Mouse (Mus musculus): ENCODE data around the gene Olfr1241. TPM values are rescaled to one million over a fixed set of nuclear protein-coding genes. Genes with fewer than 3 reads are reported as not detected.

Gene Olfr1241
- not detected in 2 replicates for polyA plus RNA-seq (2012; ENCODE audit: insufficient read depth, insufficient read length, missing spikeins)

DNA sequence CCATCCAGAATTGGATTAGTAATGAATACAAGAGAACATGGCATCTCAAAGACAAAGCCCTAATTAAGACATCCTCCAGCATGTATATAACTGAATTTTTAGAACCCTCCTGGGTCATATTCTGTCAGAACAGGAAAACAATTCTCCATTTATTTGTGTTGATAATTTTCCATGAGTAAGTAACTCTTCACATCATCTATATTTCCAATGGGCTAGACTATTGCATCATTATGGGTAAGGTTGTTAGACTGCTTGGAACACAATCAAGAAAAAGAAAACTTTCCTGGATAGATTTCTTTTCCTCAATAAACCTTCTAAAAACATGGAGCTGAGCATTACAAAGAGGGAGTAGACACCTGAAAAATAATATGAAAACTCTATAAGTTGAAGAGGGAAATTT is at the start of gene Olfr1241:
Gene Olfr1241, minus strand, starts transcription at position 101 of the 400 bp plus-strand sequence.
- Histone ChIP-seq H3K4me3 (ENCODE audit: insufficient read depth, low read length) (no peak within 1 kb of the TSS), H3K27ac (ENCODE audit: insufficient read depth, low read depth, low read length) (no peak within 1 kb of the TSS), H3K4me1 (ENCODE audit: control insufficient read depth, insufficient read depth, low read length) (no peaks in the 10 kb centered on the region)
- TF ChIP-seq POLR2A (IDR thresholded peaks at IDR 0.05; ENCODE audit: borderline replicate concordance, low read depth, low read length) (no peak), CTCF (IDR thresholded peaks at IDR 0.05; ENCODE audit: low read depth, low read length) (no peak)

DNA sequence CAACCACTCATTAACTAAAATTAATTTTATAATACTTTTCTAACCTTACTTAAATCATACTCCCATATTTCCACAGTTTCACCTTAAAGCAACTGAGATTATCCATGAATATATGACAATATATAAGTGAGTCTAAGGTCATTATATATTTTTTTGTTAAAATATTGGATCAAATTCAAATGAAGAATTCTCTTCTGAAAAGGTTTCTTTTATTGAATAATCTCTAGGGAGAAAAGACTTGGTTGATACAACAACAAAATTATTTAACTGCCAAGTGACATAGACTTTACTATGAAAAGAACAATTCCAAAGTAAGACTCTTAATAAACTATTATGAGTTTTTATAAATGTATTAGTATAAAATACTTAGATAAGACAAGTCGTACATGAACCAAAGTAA is 44.5 kb upstream of the Olfr1241 start, which contains the start of gene Olfr1243:
Gene Olfr1243, minus strand, starts transcription at position 101 of the 400 bp plus-strand sequence.
- TF ChIP-seq POLR2A (IDR thresholded peaks at IDR 0.05; ENCODE audit: borderline replicate concordance, low read depth, low read length): no peak
- no peak for TF ChIP-seq CTCF (IDR thresholded peaks at IDR 0.05; ENCODE audit: low read depth, low read length)
- no peak within 1 kb of the TSS for H3K27ac ChIP-seq (ENCODE audit: insufficient read depth, low read depth, low read length)
- no peaks in the 10 kb centered on the region for H3K4me1 ChIP-seq (ENCODE audit: control insufficient read depth, insufficient read depth, low read length)
- no peak within 1 kb of the TSS for H3K4me3 ChIP-seq (ENCODE audit: insufficient read depth, low read length)

DNA sequence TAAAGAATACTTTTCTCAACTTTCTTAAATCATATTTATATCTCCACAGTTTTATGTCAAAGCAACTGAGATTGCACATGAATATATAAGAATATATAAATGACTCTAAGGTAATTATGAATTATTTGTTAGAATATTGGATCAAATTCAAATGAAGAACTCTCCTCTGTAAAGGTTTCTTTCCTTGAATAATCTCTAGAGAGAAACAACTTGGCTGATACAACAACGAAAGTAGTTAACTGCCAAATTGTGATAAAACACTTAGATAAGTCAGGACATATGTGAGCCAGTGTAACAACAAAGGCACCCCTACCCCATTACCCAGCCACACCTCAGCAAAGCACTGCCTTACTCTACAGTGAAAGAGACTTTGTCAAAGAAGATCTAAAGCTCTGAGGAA is 11.3 kb upstream of the Olfr1241 start, which contains the start of gene Olfr1242:
Gene Olfr1242, minus strand, starts transcription at position 101 of the 400 bp plus-strand sequence.
- H3K27ac ChIP-seq (ENCODE audit: insufficient read depth, low read depth, low read length): no peak within 1 kb of the TSS
- TF ChIP-seq POLR2A (IDR thresholded peaks at IDR 0.05; ENCODE audit: borderline replicate concordance, low read depth, low read length) (no peak), CTCF (IDR thresholded peaks at IDR 0.05; ENCODE audit: low read depth, low read length) (no peak)
- no peak within 1 kb of the TSS for H3K4me3 ChIP-seq (ENCODE audit: insufficient read depth, low read length)
- H3K4me1 ChIP-seq (ENCODE audit: control insufficient read depth, insufficient read depth, low read length): no peaks in the 10 kb centered on the region

DNA sequence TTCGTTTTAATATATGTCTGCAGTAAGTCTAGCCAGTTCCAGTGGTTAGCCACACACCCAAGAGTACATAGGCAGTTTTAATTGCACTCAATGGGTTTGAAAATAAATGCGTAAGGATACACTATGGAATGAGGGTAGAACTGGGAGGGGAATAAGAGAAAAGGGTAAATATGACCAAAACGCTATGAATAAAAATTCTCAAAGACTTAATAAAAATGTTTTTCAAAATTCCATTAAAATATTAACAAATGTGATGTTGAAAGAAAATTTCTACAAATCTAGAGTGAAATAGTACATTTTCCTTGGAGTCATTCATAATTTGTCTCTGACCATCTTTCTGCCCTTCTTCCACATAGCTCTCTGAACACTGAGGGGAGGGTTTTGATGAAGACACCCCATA is 44.0 kb downstream of the Olfr1241 start, which contains the start of gene Olfr1240:
Gene Olfr1240, minus strand, starts transcription at position 101 of the 400 bp plus-strand sequence.
- no peaks in the 10 kb centered on the region for H3K4me1 ChIP-seq (ENCODE audit: control insufficient read depth, insufficient read depth, low read length)
- H3K27ac ChIP-seq (ENCODE audit: insufficient read depth, low read depth, low read length): no peak within 1 kb of the TSS
- TF ChIP-seq CTCF (IDR thresholded peaks at IDR 0.05; ENCODE audit: low read depth, low read length) (no peak), POLR2A (IDR thresholded peaks at IDR 0.05; ENCODE audit: borderline replicate concordance, low read depth, low read length) (no peak)
- H3K4me3 ChIP-seq (ENCODE audit: insufficient read depth, low read length): no peak within 1 kb of the TSS

Other genes starting within 250 kb of the Olfr1241 start
- not detected in 2 replicates for gene Olfr1228, start 233.1 kb downstream of the Olfr1241 start, polyA plus RNA-seq (2012; ENCODE audit: insufficient read depth, insufficient read length, missing spikeins)
- gene Olfr1229, start 199.1 kb downstream of the Olfr1241 start, polyA plus RNA-seq (2012; ENCODE audit: insufficient read depth, insufficient read length, missing spikeins): not detected in 2 replicates
- not detected in 2 replicates for gene Olfr1230, start 189.9 kb downstream of the Olfr1241 start, polyA plus RNA-seq (2012; ENCODE audit: insufficient read depth, insufficient read length, missing spikeins)
- not detected in 2 replicates for gene Olfr1231, start 180.1 kb downstream of the Olfr1241 start, polyA plus RNA-seq (2012; ENCODE audit: insufficient read depth, insufficient read length, missing spikeins)
- not detected in 2 replicates for gene Olfr1232, start 157.5 kb downstream of the Olfr1241 start, polyA plus RNA-seq (2012; ENCODE audit: insufficient read depth, insufficient read length, missing spikeins)
- gene Olfr1233, start 144.7 kb downstream of the Olfr1241 start, polyA plus RNA-seq (2012; ENCODE audit: insufficient read depth, insufficient read length, missing spikeins): not detected in 2 replicates
- not detected in 2 replicates for gene Olfr1234, start 122.3 kb downstream of the Olfr1241 start, polyA plus RNA-seq (2012; ENCODE audit: insufficient read depth, insufficient read length, missing spikeins)
- gene Olfr1238, start 77.5 kb downstream of the Olfr1241 start, polyA plus RNA-seq (2012; ENCODE audit: insufficient read depth, insufficient read length, missing spikeins): not detected in 2 replicates
- not detected in 2 replicates for gene Olfr1239, start 66.7 kb downstream of the Olfr1241 start, polyA plus RNA-seq (2012; ENCODE audit: insufficient read depth, insufficient read length, missing spikeins)
- not detected in 2 replicates for gene Olfr1240, start 44.1 kb downstream of the Olfr1241 start, polyA plus RNA-seq (2012; ENCODE audit: insufficient read depth, insufficient read length, missing spikeins)
- gene Olfr1242, start 11.2 kb upstream of the Olfr1241 start, polyA plus RNA-seq (2012; ENCODE audit: insufficient read depth, insufficient read length, missing spikeins): not detected in 2 replicates
- gene Olfr1243, start 44.4 kb upstream of the Olfr1241 start, polyA plus RNA-seq (2012; ENCODE audit: insufficient read depth, insufficient read length, missing spikeins): not detected in 2 replicates
- not detected in 2 replicates for gene Olfr1245, start 91.3 kb upstream of the Olfr1241 start, polyA plus RNA-seq (2012; ENCODE audit: insufficient read depth, insufficient read length, missing spikeins)
- gene Olfr1246, start 106.0 kb upstream of the Olfr1241 start, polyA plus RNA-seq (2012; ENCODE audit: insufficient read depth, insufficient read length, missing spikeins): 0.11 TPM in 1 of 2 replicates, not detected in the other
- gene Olfr1247, start 127.0 kb upstream of the Olfr1241 start, polyA plus RNA-seq (2012; ENCODE audit: insufficient read depth, insufficient read length, missing spikeins): not detected in 2 replicates
- gene Olfr1248, start 131.1 kb upstream of the Olfr1241 start, polyA plus RNA-seq (2012; ENCODE audit: insufficient read depth, insufficient read length, missing spikeins): not detected in 2 replicates
- gene Olfr1249, start 147.9 kb upstream of the Olfr1241 start, polyA plus RNA-seq (2012; ENCODE audit: insufficient read depth, insufficient read length, missing spikeins): not detected in 2 replicates
- not detected in 2 replicates for gene Olfr1250, start 174.3 kb upstream of the Olfr1241 start, polyA plus RNA-seq (2012; ENCODE audit: insufficient read depth, insufficient read length, missing spikeins)
- not detected in 2 replicates for gene Olfr1251, start 184.8 kb upstream of the Olfr1241 start, polyA plus RNA-seq (2012; ENCODE audit: insufficient read depth, insufficient read length, missing spikeins)
- gene Olfr1252, start 237.9 kb upstream of the Olfr1241 start, polyA plus RNA-seq (2012; ENCODE audit: insufficient read depth, insufficient read length, missing spikeins): not detected in 2 replicates

Measured in bone marrow macrophage, adult 2 months (primary cell).